Mouse (Mus musculus) bone marrow, adult 2 months (tissue): Measurements from ENCODE around the gene Ddx39.

ENCODE experiments used
- CTCF ChIP-seq: fragments of 200-500 bp; IDR thresholded peaks from 2 replicates; pipeline ENCODE4 v1.5.1; 2011; ENCODE audit warnings: low read length, control low read depth; ENCODE audit not compliant: control insufficient read depth, insufficient read depth
- POLR2A ChIP-seq: fragments of 200-500 bp; IDR thresholded peaks from 2 replicates; pipeline ENCODE4 v1.6.1; 2011; ENCODE audit warnings: low read depth, mild to moderate bottlenecking, control low read depth, low read length, borderline replicate concordance; ENCODE audit not compliant: control insufficient read depth

GRCm38 (mm10) chr8:83699566-83699965 is 15.4 kb upstream of the Ddx39 start:
- TF ChIP-seq POLR2A = no peak
- TF ChIP-seq CTCF = no peak
